Mouse (Mus musculus): ENCODE data around the gene Slc9a2. TPM values are rescaled to one million over a fixed set of nuclear protein-coding genes. Genes with fewer than 3 reads are reported as not detected.
"Not testable (repeated sequence)": the region's sequence is repeated elsewhere in the genome, so short reads cannot be mapped to it uniquely, and the experiment has no call there.

Gene Slc9a2
- total RNA-seq, 2 experiments from 2014 or later, result 21.0 to 23.9 TPM

GRCm38 (mm10) chr1:40705099-40705498 lies 24.7 kb downstream of the Slc9a2 start:
- no peak for DNase-seq (ENCODE audit: low spot score in 2 of 2)

- no peak for DNase-seq (ENCODE audit: low spot score in 2 of 2)
Observed at GRCm38 (mm10) chr1:40714950-40715349, 34.6 kb downstream of the Slc9a2 start.

- DNase-seq (ENCODE audit: low spot score in 2 of 2), result no peak
Observed at GRCm38 (mm10) chr1:40726051-40726450, 45.7 kb downstream of the Slc9a2 start.

GRCm38 (mm10) chr1:40727404-40727803 lies 47.0 kb downstream of the Slc9a2 start:
- no peak for DNase-seq (ENCODE audit: low spot score in 2 of 2)

GRCm38 (mm10) chr1:40728636-40729035 lies 48.3 kb downstream of the Slc9a2 start:
- DNase-seq (ENCODE audit: low spot score in 2 of 2), result no peak

- DNase-seq (ENCODE audit: low spot score in 2 of 2), result no peak
Observed at GRCm38 (mm10) chr1:40737671-40738070, 57.3 kb downstream of the Slc9a2 start.

- DNase-seq (ENCODE audit: low spot score in 2 of 2), result not testable (repeated sequence)
Observed at GRCm38 (mm10) chr1:40738246-40738645, 57.9 kb downstream of the Slc9a2 start.

- no peak for DNase-seq (ENCODE audit: low spot score in 2 of 2)
Observed at GRCm38 (mm10) chr1:40740739-40741138, 60.4 kb downstream of the Slc9a2 start.

- DNase-seq (ENCODE audit: low spot score in 2 of 2), result no peak
Observed at GRCm38 (mm10) chr1:40746089-40746488, 65.7 kb downstream of the Slc9a2 start.

- DNase-seq (ENCODE audit: low spot score in 2 of 2), result no peak
Observed at GRCm38 (mm10) chr1:40759751-40760445, 79.5 kb downstream of the Slc9a2 start.

- DNase-seq (ENCODE audit: low spot score in 2 of 2), result no peak
Observed at GRCm38 (mm10) chr1:40764042-40764441, 83.7 kb downstream of the Slc9a2 start.

- peak in 1 of 2 experiments; percentile 15 for DNase-seq (ENCODE audit: low spot score in 2 of 2)
Observed at GRCm38 (mm10) chr1:40764701-40765275, 84.4 kb downstream of the Slc9a2 start.

GRCm38 (mm10) chr1:40765521-40765920 lies 85.1 kb downstream of the Slc9a2 start:
- DNase-seq (ENCODE audit: low spot score in 2 of 2), result no peak

- DNase-seq (ENCODE audit: low spot score in 2 of 2), result no peak
Observed at GRCm38 (mm10) chr1:40767588-40767987, 87.2 kb downstream of the Slc9a2 start.

- peak in 1 of 2 experiments; percentile 75 for DNase-seq (ENCODE audit: low spot score in 2 of 2)
Observed at GRCm38 (mm10) chr1:40768606-40769005, 88.2 kb downstream of the Slc9a2 start.

GRCm38 (mm10) chr1:40769331-40769894 lies 89.0 kb downstream of the Slc9a2 start:
- DNase-seq (ENCODE audit: low spot score in 2 of 2), result no peak

GRCm38 (mm10) chr1:40771196-40771970 lies 91.0 kb downstream of the Slc9a2 start:
- no peak for DNase-seq (ENCODE audit: low spot score in 2 of 2)

GRCm38 (mm10) chr1:40773234-40773633 lies 92.9 kb downstream of the Slc9a2 start:
- no peak for DNase-seq (ENCODE audit: low spot score in 2 of 2)

- no peak for DNase-seq (ENCODE audit: low spot score in 2 of 2)
Observed at GRCm38 (mm10) chr1:40774040-40774439, 93.7 kb downstream of the Slc9a2 start.

GRCm38 (mm10) chr1:40776102-40776501 lies 95.7 kb downstream of the Slc9a2 start:
- no peak for DNase-seq (ENCODE audit: low spot score in 2 of 2)

- DNase-seq (ENCODE audit: low spot score in 2 of 2), result no peak
Observed at GRCm38 (mm10) chr1:40776763-40777162, 96.4 kb downstream of the Slc9a2 start.

- DNase-seq (ENCODE audit: low spot score in 2 of 2), result no peak
Observed at GRCm38 (mm10) chr1:40783450-40783849, 103.1 kb downstream of the Slc9a2 start.

All from layer of hippocampus, adult 18-20 months (tissue).